Mouse (Mus musculus) MEL (cell line): ENCODE data around the gene C2cd4b. TPM values are rescaled to one million over a fixed set of nuclear protein-coding genes. Genes with fewer than 3 reads are reported as not detected.

Experiments used
- DNase-seq: peaks from one replicate; pipeline ENCODE4 v3.0.0; 2011; ENCODE audit warnings: low read depth, low spot score
- H3K27ac ChIP-seq: 2 replicates; pipeline ENCODE4 v1.5.1; 2012; ENCODE audit warnings: low read depth, mild to moderate bottlenecking, control low read depth, low read length, moderate library complexity; ENCODE audit not compliant: control insufficient read depth
- H3K27me3 ChIP-seq, 2 experiments: fragments of 150-350 bp in 1 of 2; sonication (generic) in 1 of 2; 2 replicates each; pipeline ENCODE4 v1.6.1; 2012; ENCODE audit warnings: low read length in 2 of 2, mild to moderate bottlenecking in 2 of 2, improper control_type of control experiment in 1 of 2, moderate library complexity in 1 of 2; ENCODE audit not compliant: insufficient read depth in 2 of 2, control insufficient read depth in 1 of 2
- H3K36me3 ChIP-seq, 2 experiments: 2 replicates each; pipeline ENCODE4 v1.6.1; 2012 to 2014; ENCODE audit warnings: low read length in 2 of 2, improper control_type of control experiment in 1 of 2, inconsistent platforms in 1 of 2, mild to moderate bottlenecking in 1 of 2; ENCODE audit not compliant: insufficient read depth in 2 of 2, control insufficient read depth in 1 of 2
- H3K4me1 ChIP-seq, 2 experiments: fragments of 150-350 bp in 1 of 2; sonication (generic) in 1 of 2; 2 replicates each; pipeline ENCODE4 v1.6.1; 2012; ENCODE audit warnings: low read length in 2 of 2, improper control_type of control experiment in 1 of 2, mild to moderate bottlenecking in 1 of 2; ENCODE audit not compliant: insufficient read depth in 2 of 2, control insufficient read depth in 1 of 2
- H3K4me3 ChIP-seq, 2 experiments: fragments of 150-350 bp in 1 of 2; sonication (generic) in 1 of 2; 2 replicates each; pipeline ENCODE4 v1.5.1; 2012; ENCODE audit warnings: low read depth in 2 of 2, low read length in 2 of 2, mild to moderate bottlenecking in 2 of 2, moderate library complexity in 2 of 2, control low read depth in 1 of 2, improper control_type of control experiment in 1 of 2; ENCODE audit not compliant: control insufficient read depth in 1 of 2, insufficient read depth in 1 of 2
- H3K79me2 ChIP-seq: 2 replicates; pipeline ENCODE4 v1.6.1; 2012; ENCODE audit warnings: mild to moderate bottlenecking, low read length, moderate library complexity; ENCODE audit not compliant: control insufficient read depth, poor library complexity, insufficient read depth
- H3K9ac ChIP-seq: 2 replicates; pipeline ENCODE4 v1.6.1; 2012; ENCODE audit warnings: low read depth, mild to moderate bottlenecking, control low read depth, low read length, moderate library complexity; ENCODE audit not compliant: control insufficient read depth, poor library complexity, severe bottlenecking
- H3K9me3 ChIP-seq: fragments of 150-350 bp; sonication (generic); replicated peaks from 2 replicates; pipeline ENCODE4 v1.6.1; 2012; ENCODE audit warnings: mild to moderate bottlenecking, low read length, improper control_type of control experiment, moderate library complexity; ENCODE audit not compliant: insufficient read depth
- BHLHE40 ChIP-seq: IDR thresholded peaks from 2 replicates; pipeline ENCODE4 v1.6.1; 2012; ENCODE audit warnings: low read depth, mild to moderate bottlenecking, inconsistent platforms, low read length, improper control_type of control experiment, borderline replicate concordance
- CHD1 ChIP-seq: IDR thresholded peaks from 2 replicates; pipeline ENCODE4 v1.6.1; 2012; ENCODE audit warnings: low read depth, mild to moderate bottlenecking, inconsistent platforms, low read length, improper control_type of control experiment
- CHD2 ChIP-seq: IDR thresholded peaks from 2 replicates; pipeline ENCODE4 v1.6.1; 2011; ENCODE audit warnings: low read length, improper control_type of control experiment
- CTCF ChIP-seq, 3 experiments: IDR thresholded peaks in 2 of 3; conservative IDR thresholded peaks in 1 of 3; 2 replicates each; pipeline ENCODE4 v1.5.1; 2011 to 2012; ENCODE audit warnings: low read length in 3 of 3, low read depth in 2 of 3, mild to moderate bottlenecking in 2 of 3, improper control_type of control experiment in 1 of 3, inconsistent platforms in 1 of 3, mixed read lengths in 1 of 3, moderate library complexity in 1 of 3; ENCODE audit not compliant: control insufficient read depth in 1 of 3, insufficient read depth in 1 of 3, poor library complexity in 1 of 3, severe bottlenecking in 1 of 3
- E2F4 ChIP-seq: IDR thresholded peaks from 2 replicates; pipeline ENCODE4 v1.6.1; 2011; ENCODE audit warnings: low read depth, low read length, improper control_type of control experiment, borderline replicate concordance
- ELF1 ChIP-seq: IDR thresholded peaks from 2 replicates; pipeline ENCODE4 v1.6.1; 2014; ENCODE audit warnings: low read depth, mild to moderate bottlenecking, inconsistent platforms, low read length, improper control_type of control experiment, moderate library complexity
- EP300 ChIP-seq, 2 experiments: IDR thresholded peaks; 2 replicates each; pipeline ENCODE4 v1.6.1; 2011; ENCODE audit warnings: improper control_type of control experiment in 2 of 2, low read length in 2 of 2, low read depth in 1 of 2, mild to moderate bottlenecking in 1 of 2
- ETS1 ChIP-seq: IDR thresholded peaks from 2 replicates; pipeline ENCODE4 v1.6.1; 2012; ENCODE audit warnings: low read depth, mild to moderate bottlenecking, inconsistent platforms, low read length, improper control_type of control experiment, moderate library complexity
- JUND ChIP-seq: IDR thresholded peaks from 2 replicates; pipeline ENCODE4 v1.6.1; 2011; ENCODE audit warnings: low read depth, mild to moderate bottlenecking, improper control_type of control experiment, low read length
- KAT2A ChIP-seq: conservative IDR thresholded peaks from 2 replicates; pipeline ENCODE4 v1.6.1; 2012; ENCODE audit warnings: low read depth, low read length, improper control_type of control experiment, inconsistent platforms
- MAFK ChIP-seq: IDR thresholded peaks from 2 replicates; pipeline ENCODE4 v1.6.1; 2011; ENCODE audit warnings: low read depth, mild to moderate bottlenecking, low read length, improper control_type of control experiment, borderline replicate concordance
- MAX ChIP-seq: IDR thresholded peaks from 2 replicates; pipeline ENCODE4 v1.6.1; 2011; ENCODE audit warnings: low read length, improper control_type of control experiment
- MAZ ChIP-seq: IDR thresholded peaks from 2 replicates; pipeline ENCODE4 v1.6.1; 2012; ENCODE audit warnings: low read depth, mild to moderate bottlenecking, inconsistent platforms, low read length, improper control_type of control experiment
- MEF2A ChIP-seq: IDR thresholded peaks from 2 replicates; pipeline ENCODE4 v1.6.1; 2014; ENCODE audit warnings: low read depth, mild to moderate bottlenecking, inconsistent platforms, low read length, improper control_type of control experiment; ENCODE audit not compliant: poor library complexity, insufficient replicate concordance, severe bottlenecking; ENCODE audit errors: extremely low read depth
- POLR2AphosphoS2 ChIP-seq: IDR thresholded peaks from 2 replicates; pipeline ENCODE4 v1.6.1; 2011; ENCODE audit warnings: low read length, improper control_type of control experiment
- RAD21 ChIP-seq: IDR thresholded peaks from 2 replicates; pipeline ENCODE4 v1.6.1; 2011; ENCODE audit warnings: mild to moderate bottlenecking, low read depth, low read length, improper control_type of control experiment
- SMC3 ChIP-seq: IDR thresholded peaks from 2 replicates; pipeline ENCODE4 v1.6.1; 2011; ENCODE audit warnings: low read depth, low read length, improper control_type of control experiment
- TBP ChIP-seq: IDR thresholded peaks from 2 replicates; pipeline ENCODE4 v1.8.0; 2011; ENCODE audit warnings: low read depth, low read length, improper control_type of control experiment
- USF2 ChIP-seq, 2 experiments: IDR thresholded peaks; 2 replicates each; pipeline ENCODE4 v1.6.1; 2011 to 2012; ENCODE audit warnings: improper control_type of control experiment in 2 of 2, low read length in 2 of 2, borderline replicate concordance in 1 of 2, inconsistent platforms in 1 of 2, low read depth in 1 of 2, mild to moderate bottlenecking in 1 of 2; ENCODE audit not compliant: insufficient read depth in 1 of 2
- ZMIZ1 ChIP-seq: IDR thresholded peaks from 2 replicates; pipeline ENCODE4 v1.6.1; 2012; ENCODE audit warnings: low read depth, mild to moderate bottlenecking, inconsistent platforms, low read length, improper control_type of control experiment, moderate library complexity
- polyA plus RNA-seq, 2 experiments: library from polyadenylated mRNA; stranded (reverse) in 1 of 2; unstranded in 1 of 2; fragments of >175 nt in 1 of 2; fragments of >200 nt in 1 of 2; gene quantifications; 2 replicates each; pipeline versions ENCODE4 v1.2.1 to v1.2.4; 2012; ENCODE audit warnings: low replicate concordance in 2 of 2, low read depth in 1 of 2; ENCODE audit not compliant: insufficient read length in 2 of 2, insufficient read depth in 1 of 2, missing spikeins in 1 of 2
- total RNA-seq: library from RNA; depleted of rRNA; stranded (reverse); fragments of 300-350 nt; gene quantifications from 2 replicates; pipeline ENCODE4 v1.2.3, GENCODE M21; 2012

Gene C2cd4b
- total and polyA plus RNA-seq, 3 experiments = not detected

DNA sequence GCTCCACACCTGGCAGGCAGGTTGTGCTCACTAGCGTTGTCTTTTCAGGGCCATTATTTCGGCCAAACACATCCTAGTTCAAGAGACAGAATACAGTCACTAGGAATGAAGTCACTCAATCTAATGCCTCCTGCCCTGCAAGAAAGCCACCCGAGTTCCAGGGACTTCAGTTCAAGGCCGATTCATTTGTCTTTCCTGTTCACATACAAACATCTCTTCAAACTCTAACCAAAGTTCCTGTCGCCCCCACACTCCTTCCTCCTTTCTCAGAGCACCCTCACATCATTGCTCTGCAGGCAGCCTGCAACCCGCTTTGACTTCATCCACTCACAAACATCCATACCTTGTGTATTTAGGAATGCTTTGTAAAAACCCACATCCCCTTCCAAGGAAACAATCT is 34.3 kb downstream of the C2cd4b start:
- H3K36me3 ChIP-seq = no peaks in the 10 kb centered on the region
- H3K79me2 ChIP-seq = no peaks in the 10 kb centered on the region
- no peaks in the 10 kb centered on the region; a peak in 2 of 4 replicates for H3K27me3 ChIP-seq
- H3K9ac ChIP-seq = no peak overlapping the region
- no peak for TF ChIP-seq CHD2
- TF ChIP-seq MAX = no peak
- TF ChIP-seq RAD21 = no peak
- TF ChIP-seq CHD1 = no peak
- no peak for TF ChIP-seq E2F4
- H3K4me3 ChIP-seq = no peak overlapping the region
- H3K27ac ChIP-seq = no peak overlapping the region
- no peaks in the 10 kb centered on the region for H3K9me3 ChIP-seq
- no peaks in the 10 kb centered on the region for H3K4me1 ChIP-seq
- DNase-seq = no peak

DNA sequence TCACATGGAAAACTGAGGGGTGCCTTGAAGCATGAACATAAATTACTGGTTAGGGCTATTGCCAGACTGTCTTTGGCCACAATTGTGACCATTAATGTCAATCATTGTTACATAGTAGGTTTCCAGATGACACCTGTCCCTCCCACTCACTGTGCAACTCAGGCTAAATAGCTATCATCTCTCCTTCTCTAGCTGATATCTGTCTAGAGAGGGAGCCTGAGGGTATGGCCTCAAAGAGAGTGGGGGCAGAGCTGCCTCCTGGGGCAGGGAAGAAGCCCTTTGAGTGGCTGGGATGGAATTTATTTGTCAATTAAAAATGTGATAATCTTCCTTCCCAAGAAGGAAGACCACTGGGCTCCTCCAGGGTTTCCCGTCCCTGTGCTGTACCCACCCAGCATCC is 35.0 kb downstream of the C2cd4b start:
- no peaks in the 10 kb centered on the region for H3K36me3 ChIP-seq
- no peak overlapping the region for H3K27ac ChIP-seq
- no peak overlapping the region for H3K4me3 ChIP-seq
- no peaks in the 10 kb centered on the region for H3K9me3 ChIP-seq
- TF ChIP-seq RAD21 (no peak), CTCF (IDR thresholded peaks at IDR 0.05 in 2 of 3, conservative IDR thresholded peaks at IDR 0.05 in 1 of 3; ENCODE audit: control insufficient read depth in 1 of 3, insufficient read depth in 1 of 3, low read depth in 2 of 3, low read length in 3 of 3, poor library complexity in 1 of 3, severe bottlenecking in 1 of 3) (no peak), ELF1 (no peak), JUND (no peak), ZMIZ1 (no peak), SMC3 (no peak), BHLHE40 (no peak), MAZ (no peak), ETS1 (no peak), MAFK (no peak), MEF2A (no peak), POLR2AphosphoS2 (no peak), E2F4 (no peak), EP300 (IDR thresholded peaks at IDR 0.05; ENCODE audit: low read depth in 1 of 2, low read length in 2 of 2) (no peak), USF2 (IDR thresholded peaks at IDR 0.05; ENCODE audit: borderline replicate concordance in 1 of 2, insufficient read depth in 1 of 2, low read depth in 1 of 2, low read length in 2 of 2) (no peak), TBP (no peak), KAT2A (no peak)
- no peaks in the 10 kb centered on the region for H3K4me1 ChIP-seq
- no peaks in the 10 kb centered on the region for H3K79me2 ChIP-seq
- no peaks in the 10 kb centered on the region; a peak in 2 of 4 replicates for H3K27me3 ChIP-seq
- no peak for DNase-seq
- no peak overlapping the region for H3K9ac ChIP-seq
